Mouse (Mus musculus): Measurements from ENCODE around the gene Lyrm4. TPM values are rescaled to one million over a fixed set of nuclear protein-coding genes. Genes with fewer than 3 reads are reported as not detected.
"Not testable (repeated sequence)": the region's sequence is repeated elsewhere in the genome, so short reads cannot be mapped to it uniquely, and the experiment has no call there.

Gene Lyrm4
- polyA plus RNA-seq, 1 experiment from 2014 or later: 24.1 TPM

DNA sequence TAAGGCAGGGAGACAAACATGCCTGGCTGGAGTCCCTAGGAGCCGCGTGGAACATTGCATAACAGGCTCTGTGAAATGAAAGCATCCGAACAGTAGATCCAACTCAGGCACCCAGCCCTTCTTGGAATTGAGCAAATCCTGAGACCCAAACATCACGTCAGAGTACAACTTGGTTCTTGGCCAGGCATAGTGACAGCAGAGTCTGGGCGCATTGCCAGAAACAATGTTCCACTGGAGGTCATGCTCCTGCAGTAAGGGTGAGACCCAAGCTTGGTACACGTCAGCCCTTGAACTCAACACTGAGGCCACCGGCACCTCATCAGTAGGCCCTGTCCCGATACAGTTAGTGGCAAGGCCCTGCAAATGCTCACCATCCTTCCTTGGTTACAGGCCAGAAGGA is 123.3 kb downstream of the Lyrm4 start:
- H3K9me3 ChIP-seq (replicated peaks): no peaks in the 10 kb centered on the region
- H3K27ac ChIP-seq (ENCODE audit: poor library complexity, severe bottlenecking): peak overlapping the region; percentile 38; the same call in 1 of the 2 replicates
- H3K4me3 ChIP-seq: no peak overlapping the region
- H3K4me2 ChIP-seq: no peak overlapping the region
- peak; percentile 78 for ATAC-seq (ENCODE audit: insufficient number of reproducible peaks, low FRiP score)
- H3K36me3 ChIP-seq: no peaks in the 10 kb centered on the region
- H3K27me3 ChIP-seq (replicated peaks): no peaks in the 10 kb centered on the region
- no peak overlapping the region for H3K9ac ChIP-seq
- WGBS: 38% methylated on average over 8 of the region's 8 CpGs
- peaks cover 61% of the 10 kb centered on the region for H3K4me1 ChIP-seq (replicated peaks)

DNA sequence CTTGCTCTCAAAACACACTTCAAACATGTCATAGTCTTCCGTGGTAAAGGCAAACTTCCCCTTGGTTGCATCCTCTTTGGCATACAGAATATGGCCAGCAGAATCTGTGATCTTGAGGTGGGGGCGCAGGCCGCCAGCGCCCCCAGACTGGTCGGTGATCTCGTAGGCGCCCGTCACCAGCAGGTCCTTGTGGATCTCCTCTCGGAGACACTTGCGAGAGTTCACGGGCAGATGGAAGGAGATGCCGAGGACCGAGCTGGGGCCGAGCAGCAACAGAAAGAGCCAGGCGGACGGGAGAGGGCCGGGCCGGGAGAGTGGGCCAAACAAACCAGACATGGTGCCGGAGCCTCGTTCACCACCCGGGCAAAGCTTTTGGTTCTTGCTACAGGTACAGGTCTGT is 126.1 kb downstream of the Lyrm4 start:
- ATAC-seq (ENCODE audit: insufficient number of reproducible peaks, low FRiP score): not testable (repeated sequence)
- 96% methylated on average over 21 of the region's 21 CpGs for WGBS

DNA sequence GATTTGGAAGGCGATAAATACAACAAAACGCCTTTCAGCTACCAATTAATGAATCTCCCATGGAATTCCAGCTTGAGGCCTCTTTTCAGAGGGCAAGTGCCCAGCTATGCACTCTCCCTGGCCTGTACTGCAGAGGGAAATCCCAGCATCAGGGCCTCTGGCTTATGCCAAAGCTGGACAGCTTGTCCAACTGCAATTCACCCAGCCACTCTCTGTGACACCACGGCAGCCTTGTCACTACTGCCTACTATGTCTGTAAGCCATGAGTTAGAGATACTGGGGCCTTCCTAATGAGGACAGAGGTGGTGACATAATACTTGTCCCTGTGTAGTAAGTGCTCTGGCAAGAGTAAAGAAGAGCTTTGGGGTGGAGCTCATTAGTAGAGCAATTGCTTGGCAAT is 128.0 kb downstream of the Lyrm4 start:
- Histone ChIP-seq H3K9me3 (replicated peaks) (no peaks in the 10 kb centered on the region), H3K27ac (ENCODE audit: poor library complexity, severe bottlenecking) (peak overlapping the region; percentile 22; the same call in 1 of the 2 replicates), H3K4me2 (no peak overlapping the region), H3K4me1 (replicated peaks) (peaks cover 38% of the 10 kb centered on the region), H3K4me3 (no peak overlapping the region), H3K27me3 (replicated peaks) (no peaks in the 10 kb centered on the region), H3K9ac (no peak overlapping the region), H3K36me3 (no peaks in the 10 kb centered on the region)
- peak; percentile 59; the same call in 1 of the 2 replicates for ATAC-seq (ENCODE audit: insufficient number of reproducible peaks, low FRiP score)
- 48% methylated on average over 3 of the region's 3 CpGs for WGBS

More for the DNA sequence above, 126.1 kb downstream of the Lyrm4 start:
- not testable (repeated sequence) for H3K9me3 ChIP-seq (replicated peaks); H3K9ac ChIP-seq; H3K4me2 ChIP-seq; H3K27ac ChIP-seq (ENCODE audit: poor library complexity, severe bottlenecking); H3K4me3 ChIP-seq; H3K36me3 ChIP-seq; H3K27me3 ChIP-seq (replicated peaks)
- H3K4me1 ChIP-seq (replicated peaks): peaks cover 57% of the 10 kb centered on the region

GRCm38 (mm10) chr13:35982985-35983384 is 134.3 kb downstream of the Lyrm4 start:
- 51% methylated on average over 6 of the region's 6 CpGs for WGBS
- H3K4me1 ChIP-seq (replicated peaks): peaks cover 15% of the 10 kb centered on the region
- no peak for ATAC-seq (ENCODE audit: insufficient number of reproducible peaks, low FRiP score)
- H3K4me2 ChIP-seq: no peak overlapping the region
- no peak overlapping the region for H3K4me3 ChIP-seq
- no peaks in the 10 kb centered on the region for H3K9me3 ChIP-seq (replicated peaks)
- H3K27me3 ChIP-seq (replicated peaks): no peaks in the 10 kb centered on the region
- peaks cover 16% of the 10 kb centered on the region for H3K36me3 ChIP-seq
- no peak overlapping the region for H3K9ac ChIP-seq
- no peak overlapping the region for H3K27ac ChIP-seq (ENCODE audit: poor library complexity, severe bottlenecking)

GRCm38 (mm10) chr13:35980471-35980870 is 136.9 kb downstream of the Lyrm4 start:
- Histone ChIP-seq H3K27ac (ENCODE audit: poor library complexity, severe bottlenecking) (no peak overlapping the region), H3K27me3 (replicated peaks) (no peaks in the 10 kb centered on the region), H3K4me2 (no peak overlapping the region), H3K9ac (no peak overlapping the region), H3K9me3 (replicated peaks) (no peaks in the 10 kb centered on the region), H3K4me1 (replicated peaks) (peaks cover 6% of the 10 kb centered on the region), H3K36me3 (peaks cover 27% of the 10 kb centered on the region), H3K4me3 (no peak overlapping the region)
- 78% methylated on average over 4 of the region's 4 CpGs for WGBS
- no peak for ATAC-seq (ENCODE audit: insufficient number of reproducible peaks, low FRiP score)

- no peak for ATAC-seq (ENCODE audit: insufficient number of reproducible peaks, low FRiP score)
- Histone ChIP-seq H3K4me1 (replicated peaks) (no peaks in the 10 kb centered on the region), H3K9ac (no peak overlapping the region), H3K4me2 (no peak overlapping the region), H3K4me3 (no peak overlapping the region), H3K27me3 (replicated peaks) (no peaks in the 10 kb centered on the region), H3K27ac (ENCODE audit: poor library complexity, severe bottlenecking) (no peak overlapping the region), H3K36me3 (peaks cover 29% of the 10 kb centered on the region), H3K9me3 (replicated peaks) (no peaks in the 10 kb centered on the region)
- 89% methylated on average over 7 of the region's 7 CpGs for WGBS
These were observed 140.4 kb downstream of the Lyrm4 start for GRCm38 (mm10) chr13:35976912-35977311.

- Histone ChIP-seq H3K27ac (ENCODE audit: poor library complexity, severe bottlenecking) (no peak overlapping the region), H3K4me3 (peak overlapping the region; percentile 61), H3K9ac (peak overlapping the region; percentile 77), H3K36me3 (no peaks in the 10 kb centered on the region), H3K4me1 (replicated peaks) (peaks cover 14% of the 10 kb centered on the region), H3K27me3 (replicated peaks) (peaks cover 5% of the 10 kb centered on the region; the same call in 1 of the 2 replicates), H3K9me3 (replicated peaks) (no peaks in the 10 kb centered on the region), H3K4me2 (peak overlapping the region; percentile 98)
- WGBS: 26% methylated on average over 9 of the region's 9 CpGs
- ATAC-seq (ENCODE audit: insufficient number of reproducible peaks, low FRiP score): no peak
These were observed 147.5 kb downstream of the Lyrm4 start for GRCm38 (mm10) chr13:35969829-35970228.

DNA sequence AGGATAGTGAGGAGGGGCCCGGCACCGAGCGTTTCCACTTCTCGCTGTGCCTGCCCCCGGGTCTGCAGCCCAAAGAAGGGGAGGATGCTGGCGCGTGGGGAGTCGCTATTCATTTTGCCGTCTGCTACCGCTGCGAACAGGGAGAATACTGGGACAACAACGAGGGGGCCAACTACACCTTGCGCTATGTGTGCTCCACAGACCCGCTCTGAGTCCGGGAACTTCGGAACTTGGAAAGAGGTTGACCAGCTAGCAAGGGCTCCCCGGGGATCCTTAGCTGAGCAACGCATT is 147.9 kb downstream of the Lyrm4 start:
- Histone ChIP-seq H3K4me1 (replicated peaks) (peaks cover 14% of the 10 kb centered on the region), H3K9me3 (replicated peaks) (no peaks in the 10 kb centered on the region), H3K27me3 (replicated peaks) (peaks cover 5% of the 10 kb centered on the region; the same call in 1 of the 2 replicates), H3K27ac (ENCODE audit: poor library complexity, severe bottlenecking) (no peak overlapping the region), H3K9ac (peak overlapping the region; percentile 77), H3K36me3 (no peaks in the 10 kb centered on the region), H3K4me2 (peak overlapping the region; percentile 98), H3K4me3 (peak overlapping the region; percentile 61)
- WGBS: under 1% methylated on average over 18 of the region's 18 CpGs
- no peak for ATAC-seq (ENCODE audit: insufficient number of reproducible peaks, low FRiP score)

GRCm38 (mm10) chr13:35968719-35969430 is 148.5 kb downstream of the Lyrm4 start:
- ATAC-seq (ENCODE audit: insufficient number of reproducible peaks, low FRiP score): peak; percentile 75
- peak overlapping the region; percentile 98 for H3K4me2 ChIP-seq
- H3K9me3 ChIP-seq (replicated peaks): no peaks in the 10 kb centered on the region
- H3K4me1 ChIP-seq (replicated peaks): peaks cover 14% of the 10 kb centered on the region
- H3K27ac ChIP-seq (ENCODE audit: poor library complexity, severe bottlenecking): no peak overlapping the region; the same call in 1 of the 2 replicates
- WGBS: under 1% methylated on average over 57 of the region's 57 CpGs
- peak overlapping the region; percentile 77 for H3K9ac ChIP-seq
- H3K27me3 ChIP-seq (replicated peaks): peaks cover 5% of the 10 kb centered on the region; the same call in 1 of the 2 replicates
- H3K4me3 ChIP-seq: peak overlapping the region; percentile 61
- no peaks in the 10 kb centered on the region for H3K36me3 ChIP-seq

DNA sequence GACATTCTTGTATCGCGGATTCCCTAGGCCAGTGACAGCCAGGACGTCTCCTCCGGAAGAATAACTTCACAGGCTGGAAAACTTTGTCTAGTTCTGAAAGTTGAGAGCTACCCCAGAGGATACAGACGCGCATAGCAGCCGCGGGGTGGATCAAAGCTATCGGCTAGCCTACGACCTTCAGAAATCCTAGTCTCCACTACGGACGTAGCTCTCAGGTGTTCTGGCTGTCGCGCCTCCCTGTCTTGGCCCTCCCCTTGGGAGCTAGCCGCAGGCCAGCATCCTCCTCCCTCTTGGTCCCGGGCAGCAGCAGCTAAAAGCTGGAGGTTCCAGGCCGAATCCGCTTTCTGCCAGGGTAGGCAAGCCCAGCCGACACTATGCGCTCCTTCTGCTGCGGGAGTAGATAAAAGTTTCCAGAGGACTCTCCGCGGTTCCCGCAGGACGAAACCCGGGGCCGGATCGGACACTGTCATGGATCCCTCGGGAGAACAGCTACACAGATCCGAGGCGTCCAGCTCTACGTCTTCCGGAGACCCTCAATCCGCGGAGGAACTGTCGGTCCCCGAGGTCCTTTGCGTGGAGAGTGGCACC is 149.1 kb downstream of the Lyrm4 start:
- Histone ChIP-seq H3K4me1 (replicated peaks) (peaks cover 14% of the 10 kb centered on the region), H3K9me3 (replicated peaks) (no peaks in the 10 kb centered on the region), H3K27me3 (replicated peaks) (peaks cover 5% of the 10 kb centered on the region; the same call in 1 of the 2 replicates), H3K9ac (peak overlapping the region; percentile 77), H3K4me2 (peak overlapping the region; percentile 98), H3K36me3 (no peaks in the 10 kb centered on the region), H3K4me3 (peak overlapping the region; percentile 61), H3K27ac (ENCODE audit: poor library complexity, severe bottlenecking) (no peak overlapping the region; the same call in none of the 2 replicates)
- ATAC-seq (ENCODE audit: insufficient number of reproducible peaks, low FRiP score): peak; percentile 45
- WGBS: under 1% methylated on average over 38 of the region's 38 CpGs

- peaks cover 14% of the 10 kb centered on the region for H3K4me1 ChIP-seq (replicated peaks)
- H3K36me3 ChIP-seq: no peaks in the 10 kb centered on the region
- H3K9me3 ChIP-seq (replicated peaks): no peaks in the 10 kb centered on the region
- H3K4me3 ChIP-seq: peak overlapping the region; percentile 61
- WGBS: 4% methylated on average over 15 of the region's 15 CpGs
- peaks cover 5% of the 10 kb centered on the region; the same call in 1 of the 2 replicates for H3K27me3 ChIP-seq (replicated peaks)
- H3K9ac ChIP-seq: peak overlapping the region; percentile 77
- peak overlapping the region; percentile 98 for H3K4me2 ChIP-seq
- ATAC-seq (ENCODE audit: insufficient number of reproducible peaks, low FRiP score): 0 out of 2 replicates have a peak, but pooled peaks have one; percentile 24
- no peak overlapping the region for H3K27ac ChIP-seq (ENCODE audit: poor library complexity, severe bottlenecking)
These were observed 149.6 kb downstream of the Lyrm4 start for GRCm38 (mm10) chr13:35967690-35968089.

All from heart, embryonic 12.5 days (tissue).